Mouse (Mus musculus): ENCODE measurements around the gene Rap2a. TPM values are rescaled to one million over a fixed set of nuclear protein-coding genes. Genes with fewer than 3 reads are reported as not detected.

Rap2a gene
- 30.7 and 31.7 TPM in 2 replicates for polyA plus RNA-seq (2012; rRNA removed)

GRCm38 (mm10) chr14:120477982-120478568 lies at the start of gene Rap2a:
Gene Rap2a, plus strand, starts transcription at chr14:120478444.

Other genes starting within 250 kb of the Rap2a start
- gene Mbnl2, start 202.8 kb upstream of the Rap2a start, polyA plus RNA-seq (2012; rRNA removed): 21.5 and 38.4 TPM in 2 replicates